Mouse (Mus musculus) lung, postnatal 0 days (tissue): ENCODE measurements around the gene Pms1. TPM values are rescaled to one million over a fixed set of nuclear protein-coding genes. Genes with fewer than 3 reads are reported as not detected.
A peak's percentile ranks its signal among the peaks of the same experiment; 100 is the strongest.

ENCODE experiments used
- ATAC-seq: fragments of 200-750 bp; cut with Nextera tagmentation; 2 replicates; pipeline ENCODE4 v1.8.0; 2017; ENCODE audit warnings: moderate library complexity
- DNase-seq: peaks from one replicate; pipeline ENCODE4 v3.0.0-alpha.2; 2016; ENCODE audit warnings: low spot score
- H3K27ac ChIP-seq: fragments of 300-500 bp; sonication (generic); 2 replicates; pipeline ENCODE4 v1.5.1; 2014; ENCODE audit warnings: antibody characterized with exemption, mild to moderate bottlenecking, low read length, mixed read lengths
- H3K27me3 ChIP-seq: fragments of 300-500 bp; sonication (generic); replicated peaks from 2 replicates; pipeline ENCODE4 v1.6.1; 2014; ENCODE audit warnings: low read length, mixed read lengths; ENCODE audit not compliant: insufficient read depth
- H3K36me3 ChIP-seq: fragments of 300-500 bp; sonication (generic); 2 replicates; pipeline ENCODE4 v1.6.1; 2014; ENCODE audit warnings: low read length, mixed read lengths; ENCODE audit not compliant: insufficient read depth
- H3K4me1 ChIP-seq: fragments of 300-500 bp; sonication (generic); 2 replicates; pipeline ENCODE4 v1.6.1; 2014; ENCODE audit warnings: antibody characterized with exemption, low read depth, low read length, mixed read lengths; ENCODE audit not compliant: insufficient read depth
- H3K4me2 ChIP-seq: fragments of 300-500 bp; sonication (generic); replicated peaks from 2 replicates; pipeline ENCODE4 v1.6.1; 2014; ENCODE audit warnings: low read depth, mild to moderate bottlenecking, low read length, moderate library complexity, mixed read lengths
- H3K4me3 ChIP-seq: fragments of 300-500 bp; sonication (generic); 2 replicates; pipeline ENCODE4 v1.5.1; 2014; ENCODE audit warnings: low read depth, low read length
- H3K9ac ChIP-seq: fragments of 300-500 bp; sonication (generic); replicated peaks from 2 replicates; pipeline ENCODE4 v1.6.1; 2014; ENCODE audit warnings: low read depth, mild to moderate bottlenecking
- H3K9me3 ChIP-seq: fragments of 300-500 bp; sonication (generic); 2 replicates; pipeline ENCODE4 v1.6.1; 2016; ENCODE audit warnings: low read length, mixed read lengths
- CTCF ChIP-seq: IDR thresholded peaks from 2 replicates; pipeline ENCODE4 v1.5.1; 2016; ENCODE audit warnings: antibody characterized with exemption, mild to moderate bottlenecking
- EP300 ChIP-seq: IDR thresholded peaks from 2 replicates; pipeline ENCODE4 v1.6.1; 2016; ENCODE audit warnings: antibody characterized with exemption, mild to moderate bottlenecking, control low read depth
- WGBS: fragments of 180-500 bp; shearing (Covaris S2); extraction: QIAGEN DNeasy Blood & Tissue Kit; methylation state at CpG from one replicate; pipeline ENCODE4 v1.1.7; 2014; 5-methylcytosine and 5-hydroxymethylcytosine counted together
- polyA plus RNA-seq: library from polyadenylated mRNA; unstranded; fragments of >200 nt; fragmentation: Nextera tagmentation; extraction: Ambion mirVana; gene quantifications from 2 replicates; pipeline ENCODE4 v1.2.1, GENCODE M21; 2015

Pms1 gene
- polyA plus RNA-seq, 1 experiment from 2014 or later, result 2.5 TPM

DNA sequence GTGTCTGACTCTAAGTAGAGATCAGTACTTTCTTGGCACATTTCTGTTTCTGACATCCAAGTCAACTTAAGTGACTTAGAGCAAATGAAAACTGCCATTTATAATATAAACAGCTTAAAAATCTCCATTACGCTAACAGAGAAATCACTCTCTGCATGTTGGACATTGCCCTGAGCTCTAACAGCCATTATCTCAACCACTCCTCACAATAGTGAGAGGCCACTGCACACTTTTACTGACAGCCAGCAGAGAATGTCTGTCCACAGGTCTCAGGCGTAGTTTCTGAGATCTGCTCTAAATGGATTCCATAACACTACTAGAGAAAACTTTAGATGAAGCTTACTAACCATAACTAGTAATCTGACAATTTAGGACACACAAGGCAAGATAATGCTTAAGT is 92.9 kb downstream of the Pms1 start:
- TF ChIP-seq CTCF (no peak), EP300 (no peak)
- WGBS, result 92% methylated on average over 2 of the region's 2 CpGs

DNA sequence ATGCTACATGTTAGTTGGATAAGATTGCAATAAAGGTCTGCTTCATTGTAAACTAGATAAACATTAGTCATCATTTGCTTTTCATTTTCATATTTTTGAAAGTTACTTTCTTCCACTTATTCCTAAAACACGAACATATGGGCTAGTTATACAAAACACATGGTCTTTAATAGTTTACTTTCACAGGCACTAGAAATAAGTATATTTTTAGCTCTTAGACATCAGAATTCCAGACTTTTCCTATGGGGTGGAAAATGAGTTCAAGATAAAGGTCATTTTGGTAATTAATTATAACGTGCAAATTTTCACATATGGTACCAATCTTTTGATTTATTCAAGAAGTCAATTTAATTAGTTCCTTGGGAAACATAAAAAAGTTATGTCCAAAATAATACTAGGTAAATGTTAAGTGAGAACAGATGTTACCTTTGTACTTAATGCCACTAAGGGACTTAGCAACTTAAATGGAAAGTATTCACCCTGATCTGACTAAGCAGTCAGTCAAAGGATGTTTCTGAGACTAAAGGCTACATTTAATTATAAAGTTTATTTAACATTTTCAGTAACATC is 95.1 kb downstream of the Pms1 start:
- H3K4me2 ChIP-seq, result no peak overlapping the region
- H3K9ac ChIP-seq, result no peak overlapping the region
- no peaks in the 10 kb centered on the region for H3K27me3 ChIP-seq
- H3K9me3 ChIP-seq, result no peaks in the 10 kb centered on the region
- H3K4me1 ChIP-seq, result no peaks in the 10 kb centered on the region
- WGBS, result 64% methylated on average over 2 of the region's 2 CpGs
- no peak overlapping the region for H3K4me3 ChIP-seq
- no peak for TF ChIP-seq EP300
- no peak for TF ChIP-seq CTCF
- no peaks in the 10 kb centered on the region for H3K36me3 ChIP-seq
- ATAC-seq (no peak), DNase-seq (no peak)
- H3K27ac ChIP-seq, result no peak overlapping the region

More for the DNA sequence above, 92.9 kb downstream of the Pms1 start:
- no peaks in the 10 kb centered on the region for H3K27me3 ChIP-seq
- no peak overlapping the region for H3K27ac ChIP-seq
- no peaks in the 10 kb centered on the region for H3K4me1 ChIP-seq
- ATAC-seq (no peak), DNase-seq (no peak)
- H3K4me2 ChIP-seq, result no peak overlapping the region
- no peak overlapping the region for H3K9ac ChIP-seq
- no peaks in the 10 kb centered on the region for H3K36me3 ChIP-seq
- H3K4me3 ChIP-seq, result no peak overlapping the region
- no peaks in the 10 kb centered on the region for H3K9me3 ChIP-seq

DNA sequence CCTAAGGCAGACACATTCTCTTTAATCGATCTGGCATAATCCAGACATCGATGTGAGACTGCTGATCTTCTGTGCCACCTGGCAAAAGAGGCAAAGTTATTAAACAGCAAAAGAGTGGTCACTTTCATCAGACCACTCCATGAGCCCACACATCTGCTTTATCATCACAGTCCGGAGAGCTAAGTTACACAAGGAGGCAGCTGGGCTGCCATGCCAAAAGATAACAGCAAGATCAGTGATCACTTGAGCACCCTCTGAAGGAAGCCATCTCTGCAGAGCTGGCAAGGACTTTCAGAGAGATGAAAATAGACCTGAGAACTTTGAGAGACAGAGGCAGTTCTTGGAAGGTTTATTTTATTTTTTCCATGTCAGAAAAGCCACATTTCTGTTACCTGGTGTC is 102.3 kb downstream of the Pms1 start:
- TF ChIP-seq CTCF (no peak), EP300 (no peak)
- no peak for DNase-seq
- no peaks in the 10 kb centered on the region for H3K27me3 ChIP-seq

DNA sequence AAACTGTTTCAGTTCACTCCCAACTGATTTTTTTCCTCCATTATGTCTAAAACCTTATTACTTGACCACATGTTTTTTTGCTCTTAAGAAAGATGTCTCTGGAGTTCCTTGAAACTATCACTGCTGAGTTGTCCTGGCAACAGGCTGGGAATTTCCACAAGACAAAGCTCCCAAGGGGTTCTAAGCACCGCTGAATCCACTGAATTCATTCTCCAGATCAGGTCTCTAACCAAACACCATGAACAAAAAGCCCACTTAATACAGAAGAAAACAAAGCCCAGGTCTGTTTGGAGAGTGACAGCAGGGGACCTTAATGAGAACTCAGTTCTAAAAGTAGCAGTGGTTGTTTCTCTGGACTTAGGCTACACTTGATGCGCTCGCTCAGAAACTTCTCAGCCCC is 105.6 kb downstream of the Pms1 start:
- 79% methylated on average over 3 of the region's 3 CpGs for WGBS

More for the DNA sequence above, 102.3 kb downstream of the Pms1 start:
- no peak overlapping the region for H3K27ac ChIP-seq
- H3K36me3 ChIP-seq, result no peaks in the 10 kb centered on the region
- 67% methylated on average over 3 of the region's 3 CpGs for WGBS
- H3K9me3 ChIP-seq, result no peaks in the 10 kb centered on the region
- H3K9ac ChIP-seq, result no peak overlapping the region
- no peaks in the 10 kb centered on the region for H3K4me1 ChIP-seq
- ATAC-seq, result no peak
- no peak overlapping the region for H3K4me3 ChIP-seq
- H3K4me2 ChIP-seq, result no peak overlapping the region

DNA sequence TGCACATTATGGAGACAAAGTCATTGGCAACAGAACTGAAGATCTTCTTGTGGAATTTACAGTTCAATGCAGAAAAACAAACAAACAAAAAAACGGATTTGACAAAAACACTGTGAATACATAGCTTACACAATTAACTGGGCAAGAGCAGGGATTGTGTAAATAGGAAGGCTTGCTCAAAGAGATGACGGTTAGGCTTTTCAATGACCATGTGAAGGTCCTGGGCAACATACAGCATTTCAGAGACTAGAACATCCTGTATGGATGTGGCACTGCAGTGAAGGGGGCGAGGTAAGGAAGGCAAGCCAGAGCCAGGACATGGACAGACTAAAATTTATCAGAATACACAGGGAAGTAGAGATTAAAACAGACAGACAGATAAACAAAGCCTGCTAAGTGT is 107.2 kb downstream of the Pms1 start:
- WGBS, result 51% methylated on average over 3 of the region's 3 CpGs
- H3K4me1 ChIP-seq, result no peaks in the 10 kb centered on the region
- DNase-seq, result peak; percentile 6
- H3K9me3 ChIP-seq, result no peaks in the 10 kb centered on the region
- H3K4me3 ChIP-seq, result no peak overlapping the region
- TF ChIP-seq CTCF (no peak), EP300 (no peak)
- no peak overlapping the region for H3K9ac ChIP-seq
- no peak overlapping the region for H3K27ac ChIP-seq
- no peaks in the 10 kb centered on the region for H3K36me3 ChIP-seq
- ATAC-seq, result no peak
- no peak overlapping the region for H3K4me2 ChIP-seq
- H3K27me3 ChIP-seq, result no peaks in the 10 kb centered on the region

More for the DNA sequence above, 105.6 kb downstream of the Pms1 start:
- TF ChIP-seq CTCF (no peak), EP300 (no peak)
- Histone ChIP-seq H3K27me3 (no peaks in the 10 kb centered on the region), H3K4me1 (no peaks in the 10 kb centered on the region), H3K27ac (no peak overlapping the region), H3K36me3 (no peaks in the 10 kb centered on the region), H3K4me2 (no peak overlapping the region), H3K9me3 (no peaks in the 10 kb centered on the region), H3K9ac (no peak overlapping the region), H3K4me3 (no peak overlapping the region)
- ATAC-seq (no peak), DNase-seq (no peak)

DNA sequence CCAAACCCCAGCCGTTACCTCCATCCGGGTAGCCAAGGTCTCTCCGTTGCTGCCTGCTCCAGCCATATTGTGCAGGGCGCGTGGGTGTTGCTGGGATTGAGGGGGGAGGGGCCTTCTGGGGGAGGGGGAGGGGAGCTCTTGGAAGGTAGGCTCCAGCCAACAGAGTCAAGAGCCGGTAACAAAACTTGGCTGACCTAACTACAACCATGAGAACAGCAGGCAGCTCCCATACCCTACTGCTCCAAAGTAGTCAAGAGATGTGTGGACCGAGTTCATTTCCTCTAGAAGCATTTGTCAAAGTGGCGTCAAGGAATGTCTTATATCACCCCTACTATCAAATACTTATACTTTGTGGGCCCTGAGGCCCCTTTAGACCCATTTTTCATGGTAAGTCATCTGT is 109.3 kb downstream of the Pms1 start, which contains the start of gene 1700019A02Rik:
1700019A02Rik (minus strand) TSS at position 101 of the 400 bp plus-strand sequence.
- H3K9ac ChIP-seq, result no peak within 1 kb of the TSS
- no peaks in the 10 kb centered on the region for H3K36me3 ChIP-seq
- H3K4me3 ChIP-seq, result no peak within 1 kb of the TSS
- no peaks in the 10 kb centered on the region for H3K4me1 ChIP-seq
- no peak for ATAC-seq
- no peaks in the 10 kb centered on the region for H3K9me3 ChIP-seq
- WGBS, result 88% methylated on average over 8 of the region's 8 CpGs
- H3K27me3 ChIP-seq, result no peaks in the 10 kb centered on the region
- H3K27ac ChIP-seq, result no peak within 1 kb of the TSS
- no peak for DNase-seq
- TF ChIP-seq EP300, result no peak
- no peak for TF ChIP-seq CTCF
- H3K4me2 ChIP-seq, result no peak within 1 kb of the TSS

DNA sequence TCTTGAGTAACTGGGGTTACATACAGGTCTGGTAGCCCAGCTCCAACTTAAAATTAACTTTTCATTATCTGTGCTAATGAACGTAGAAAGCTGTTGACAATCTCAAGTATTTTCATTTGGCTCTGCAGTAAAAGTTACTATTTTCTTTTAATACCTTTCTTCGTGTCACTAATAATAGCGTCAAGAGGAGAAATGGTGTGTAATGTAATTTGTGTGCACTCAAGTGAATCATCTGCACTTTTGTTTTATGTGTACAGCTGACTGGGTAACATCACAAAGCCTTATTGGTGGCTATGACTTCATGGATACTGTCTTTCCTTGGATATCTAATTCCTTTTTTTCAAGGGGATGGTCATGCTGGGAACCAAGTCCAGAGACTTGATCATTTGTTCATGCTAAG is 110.5 kb downstream of the Pms1 start:
- Histone ChIP-seq H3K27me3 (no peaks in the 10 kb centered on the region), H3K4me1 (no peaks in the 10 kb centered on the region), H3K4me3 (no peak overlapping the region), H3K36me3 (no peaks in the 10 kb centered on the region), H3K9me3 (no peaks in the 10 kb centered on the region), H3K9ac (no peak overlapping the region), H3K27ac (no peak overlapping the region), H3K4me2 (no peak overlapping the region)
- 89% methylated on average over 3 of the region's 3 CpGs for WGBS
- DNase-seq (no peak), ATAC-seq (no peak)
- TF ChIP-seq EP300 (no peak), CTCF (no peak)
